Mouse (Mus musculus) heart, embryonic 14.5 days (tissue): ENCODE measurements around the gene Casp3. TPM values are rescaled to one million over a fixed set of nuclear protein-coding genes. Genes with fewer than 3 reads are reported as not detected.

Experiments
- ATAC-seq: fragments of 200-750 bp; cut with Nextera tagmentation; 2 replicates; pipeline ENCODE4 v1.8.0; 2017; ENCODE audit warnings: low read depth, moderate TSS enrichment; ENCODE audit not compliant: insufficient number of reproducible peaks, insufficient read depth, low FRiP score
- H3K27ac ChIP-seq, 2 experiments: fragments of 200-500 bp in 1 of 2; fragments of 300-500 bp in 1 of 2; sonication (generic) in 1 of 2; replicated peaks in 1 of 2; 2 replicates each; pipeline ENCODE4 v1.5.1; 2012 to 2014; ENCODE audit warnings: low read depth in 2 of 2, low read length in 2 of 2, control low read depth in 1 of 2, mild to moderate bottlenecking in 1 of 2, mixed read lengths in 1 of 2; ENCODE audit not compliant: control insufficient read depth in 1 of 2, insufficient read depth in 1 of 2
- H3K27me3 ChIP-seq: fragments of 300-500 bp; sonication (generic); 2 replicates; pipeline ENCODE4 v1.6.1; 2014; ENCODE audit warnings: mild to moderate bottlenecking, low read length, control low read depth; ENCODE audit not compliant: control insufficient read depth, insufficient read depth
- H3K36me3 ChIP-seq: fragments of 300-500 bp; sonication (generic); 2 replicates; pipeline ENCODE4 v1.6.1; 2014; ENCODE audit warnings: mild to moderate bottlenecking, control low read depth, low read length, mixed read lengths; ENCODE audit not compliant: control insufficient read depth, insufficient read depth
- H3K4me1 ChIP-seq, 2 experiments: fragments of 200-500 bp in 1 of 2; fragments of 300-500 bp in 1 of 2; sonication (generic) in 1 of 2; 2 replicates each; pipeline ENCODE4 v1.6.1; 2012 to 2014; ENCODE audit warnings: low read length in 2 of 2, control low read depth in 1 of 2, mixed read lengths in 1 of 2; ENCODE audit not compliant: control insufficient read depth in 2 of 2, insufficient read depth in 2 of 2
- H3K4me2 ChIP-seq: fragments of 300-500 bp; sonication (generic); 2 replicates; pipeline ENCODE4 v1.6.1; 2014; ENCODE audit warnings: mild to moderate bottlenecking, low read length
- H3K4me3 ChIP-seq, 2 experiments: fragments of 200-500 bp in 1 of 2; fragments of 300-500 bp in 1 of 2; sonication (generic) in 1 of 2; 2 replicates each; pipeline ENCODE4 v1.5.1; 2012 to 2014; ENCODE audit warnings: low read length in 2 of 2, mild to moderate bottlenecking in 2 of 2, control low read depth in 1 of 2, low read depth in 1 of 2, moderate library complexity in 1 of 2; ENCODE audit not compliant: control insufficient read depth in 1 of 2, insufficient read depth in 1 of 2
- H3K9ac ChIP-seq: fragments of 300-500 bp; sonication (generic); 2 replicates; pipeline ENCODE4 v1.6.1; 2014; ENCODE audit warnings: mild to moderate bottlenecking, low read length
- H3K9me3 ChIP-seq: fragments of 300-500 bp; sonication (generic); 2 replicates; pipeline ENCODE4 v1.6.1; 2016; ENCODE audit warnings: low read length, control low read depth; ENCODE audit not compliant: control insufficient read depth
- WGBS: fragments of 180-500 bp; shearing (Covaris S2); extraction: QIAGEN DNeasy Blood & Tissue Kit; methylation state at CpG from one replicate; pipeline ENCODE4 v1.1.7; 2014; 5-methylcytosine and 5-hydroxymethylcytosine counted together
- polyA plus RNA-seq: library from polyadenylated mRNA; unstranded; fragments of >200 nt; fragmentation: Nextera tagmentation; extraction: Ambion mirVana; gene quantifications from 2 replicates; pipeline ENCODE4 v1.2.1, GENCODE M21; 2014

The Casp3 gene
- polyA plus RNA-seq, 1 experiment from 2014 or later = 44.3 TPM

GRCm38 (mm10) chr8:46606930-46607329, 10.2 kb upstream of the Casp3 start:
- no peak overlapping the region for H3K4me2 ChIP-seq
- no peak for ATAC-seq
- no peak overlapping the region for H3K4me3 ChIP-seq
- no peak overlapping the region for H3K9ac ChIP-seq
- 81% methylated on average over 1 of the region's 1 CpGs for WGBS
- no peaks in the 10 kb centered on the region for H3K27me3 ChIP-seq
- no peaks in the 10 kb centered on the region for H3K4me1 ChIP-seq
- H3K36me3 ChIP-seq = peaks cover 38% of the 10 kb centered on the region
- H3K27ac ChIP-seq = no peak overlapping the region
- H3K9me3 ChIP-seq = no peaks in the 10 kb centered on the region

- peaks cover 0 to 3% of the 10 kb centered on the region in 2 experiments; a peak in 1 of 4 replicates for H3K4me1 ChIP-seq
- 73% methylated on average over 8 of the region's 8 CpGs for WGBS
- H3K27ac ChIP-seq = no peak overlapping the region; a peak in 1 of 4 replicates
- H3K27me3 ChIP-seq = no peaks in the 10 kb centered on the region
- no peak overlapping the region; the same call in 1 of the 2 replicates for H3K4me2 ChIP-seq
- no peak for ATAC-seq
- no peaks in the 10 kb centered on the region for H3K9me3 ChIP-seq
- H3K9ac ChIP-seq = no peak overlapping the region
- H3K36me3 ChIP-seq = peaks cover 22% of the 10 kb centered on the region
- H3K4me3 ChIP-seq = no peak overlapping the region
Measured at GRCm38 (mm10) chr8:46611557-46611956, 5.5 kb upstream of the Casp3 start.

- peaks cover 14% of the 10 kb centered on the region for H3K36me3 ChIP-seq
- H3K9me3 ChIP-seq = no peaks in the 10 kb centered on the region
- no peak overlapping the region for H3K4me3 ChIP-seq
- no peak for ATAC-seq
- no peak overlapping the region for H3K27ac ChIP-seq
- 78% methylated on average over 4 of the region's 4 CpGs for WGBS
- no peak overlapping the region for H3K9ac ChIP-seq
- H3K27me3 ChIP-seq = no peaks in the 10 kb centered on the region
- H3K4me2 ChIP-seq = no peak overlapping the region
- peaks cover 0 to 4% of the 10 kb centered on the region in 2 experiments; a peak in 1 of 4 replicates for H3K4me1 ChIP-seq
Measured at GRCm38 (mm10) chr8:46612913-46613312, 4.2 kb upstream of the Casp3 start.

GRCm38 (mm10) chr8:46613377-46613776, 3.7 kb upstream of the Casp3 start:
- Histone ChIP-seq H3K27ac (no peak overlapping the region; a peak in 1 of 4 replicates), H3K4me2 (no peak overlapping the region), H3K9ac (no peak overlapping the region), H3K36me3 (peaks cover 9% of the 10 kb centered on the region), H3K9me3 (no peaks in the 10 kb centered on the region), H3K4me3 (no peak overlapping the region), H3K4me1 (peaks cover under 1 to 4% of the 10 kb centered on the region in 2 experiments; a peak in 2 of 4 replicates), H3K27me3 (no peaks in the 10 kb centered on the region)
- ATAC-seq = no peak
- WGBS = 65% methylated on average over 4 of the region's 4 CpGs

- 62% methylated on average over 8 of the region's 8 CpGs for WGBS
- H3K27ac ChIP-seq = no peak overlapping the region
- H3K4me1 ChIP-seq = peaks cover 4 to 9% of the 10 kb centered on the region in 2 experiments; a peak in 3 of 4 replicates
- H3K9me3 ChIP-seq = no peaks in the 10 kb centered on the region
- no peak for ATAC-seq
- H3K4me3 ChIP-seq = no peak overlapping the region
- no peaks in the 10 kb centered on the region for H3K27me3 ChIP-seq
- H3K9ac ChIP-seq = no peak overlapping the region
- peaks cover 3% of the 10 kb centered on the region; the same call in 1 of the 2 replicates for H3K36me3 ChIP-seq
- peak overlapping the region; percentile 88 for H3K4me2 ChIP-seq
Measured at GRCm38 (mm10) chr8:46615936-46616335, 1.2 kb upstream of the Casp3 start.

- ATAC-seq = peak; percentile 58
- H3K4me2 ChIP-seq = peak overlapping the region; percentile 88
- peak overlapping the region; percentile 87 to 91 for H3K27ac ChIP-seq
- H3K27me3 ChIP-seq = no peaks in the 10 kb centered on the region
- under 1% methylated on average over 38 of the region's 38 CpGs for WGBS
- no peaks in the 10 kb centered on the region for H3K36me3 ChIP-seq
- H3K4me3 ChIP-seq = peak overlapping the region; percentile 88 to 96
- peaks cover 4 to 9% of the 10 kb centered on the region in 2 experiments; a peak in 3 of 4 replicates for H3K4me1 ChIP-seq
- peak overlapping the region; percentile 93 for H3K9ac ChIP-seq
- no peaks in the 10 kb centered on the region for H3K9me3 ChIP-seq
Measured at GRCm38 (mm10) chr8:46617690-46618620, 864 bp downstream of the Casp3 start.

GRCm38 (mm10) chr8:46618639-46619320, 1.7 kb downstream of the Casp3 start:
- Histone ChIP-seq H3K27me3 (no peaks in the 10 kb centered on the region), H3K36me3 (no peaks in the 10 kb centered on the region), H3K27ac (no peak overlapping the region), H3K4me1 (peaks cover 4 to 9% of the 10 kb centered on the region in 2 experiments; a peak in 3 of 4 replicates), H3K9me3 (no peaks in the 10 kb centered on the region), H3K4me2 (peak overlapping the region; percentile 88), H3K9ac (peak overlapping the region; percentile 93), H3K4me3 (peak overlapping the region; percentile 88 to 96)
- no peak for ATAC-seq
- WGBS = 12% methylated on average over 10 of the region's 10 CpGs
